ENCODE assay signal across 9 mouse cellular contexts in the genomic region with DNA sequence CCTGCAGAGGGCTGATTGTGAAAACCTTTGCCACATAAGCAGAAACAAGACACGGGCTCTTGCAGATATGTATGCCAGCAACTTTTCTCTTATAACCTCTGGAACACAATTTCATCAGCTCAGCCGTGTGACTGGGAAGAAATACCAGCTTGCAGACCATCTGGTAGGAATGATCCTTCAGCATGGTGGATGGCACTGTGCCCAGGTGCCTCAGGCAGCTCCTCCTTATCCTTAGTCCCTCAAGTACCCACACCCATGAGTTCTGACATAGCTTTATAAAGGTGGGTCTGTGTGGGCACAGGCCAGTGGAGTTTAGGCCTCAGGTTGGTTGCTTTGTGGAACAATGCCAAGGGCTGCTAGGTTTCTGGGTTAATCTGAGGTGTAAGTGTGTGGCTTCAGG. TPM values are rescaled to one million over a fixed set of nuclear protein-coding genes. Genes with fewer than 3 reads are reported as not detected.
A peak's percentile ranks its signal among the peaks of the same experiment; 100 is the strongest.
DNase-seq lines count a peak whose midpoint lies in the region; ATAC-seq and TF ChIP-seq lines count a peak whose summit lies in the region.
"Had no signal": no experiment of that assay in that cellular context is flagged by ENCODE, and none has a peak within 500 bp of the region (broad histone marks: within the 10 kb centered on the region; RNA-seq: fewer than 3 reads in every experiment).

No protein-coding gene starts in this region.

- H3K4me1 ChIP-seq in intestine, embryonic 16.5 days (ENCODE audit: control insufficient read depth, insufficient read depth, low read length) = no peaks in the 10 kb centered on the region
- no peaks in the 10 kb centered on the region for H3K4me1 ChIP-seq in thymus, adult 2 months (replicated peaks; ENCODE audit: control insufficient read depth, insufficient read depth, low read length)
- H3K4me1 ChIP-seq: embryonic facial prominence, embryonic 12.5 days had no signal

- H3K9me3 ChIP-seq in intestine, embryonic 16.5 days (ENCODE audit: control insufficient read depth, low read length) = no peaks in the 10 kb centered on the region
- H3K9me3 ChIP-seq: embryonic facial prominence, embryonic 12.5 days had no signal

- peak; percentile 40 for DNase-seq in heart, postnatal 4 days
- no peak for DNase-seq in heart, adult 9 months (ENCODE audit: low spot score in 2 of 2)
- peak; percentile 4 for DNase-seq in adrenal gland, adult 8-10 months
- DNase-seq in cerebellum, postnatal 36 days = peak; percentile 61 to 67
- peak; percentile 69 to 72 for DNase-seq in left cerebral cortex, postnatal 14 days (ENCODE audit: low spot score in 2 of 2)
- DNase-seq in thymus, adult 2 months = no peak
- DNase-seq in urinary bladder, postnatal 10 days (ENCODE audit: low spot score) = no peak

- H3K4me3 ChIP-seq in intestine, embryonic 16.5 days (ENCODE audit: low read length) = no peak overlapping the region
- no peak overlapping the region for H3K4me3 ChIP-seq in thymus, adult 2 months (ENCODE audit: control insufficient read depth, insufficient read depth, low read length)
- H3K4me3 ChIP-seq: embryonic facial prominence, embryonic 12.5 days had no signal

- no peak for TF ChIP-seq POLR2A in thymus, adult 2 months (IDR thresholded peaks at IDR 0.05; ENCODE audit: control insufficient read depth, extremely low read depth, insufficient read depth, low read length, poor library complexity)

- TF ChIP-seq CTCF in thymus, adult 2 months (IDR thresholded peaks at IDR 0.05; ENCODE audit: borderline replicate concordance, control insufficient read depth, extremely low read depth, insufficient read depth, low read length, poor library complexity) = no peak

- intact Hi-C loops in left cerebral cortex, postnatal 14 days (cut with DNase I) = no loop called here

- H3K9ac ChIP-seq in intestine, embryonic 16.5 days (ENCODE audit: low read depth, low read length) = no peak overlapping the region
- H3K9ac ChIP-seq: embryonic facial prominence, embryonic 12.5 days had no signal

- WGBS in intestine, embryonic 16.5 days = 74% methylated on average over 2 of the region's 2 CpGs
- 89% methylated on average over 2 of the region's 2 CpGs for WGBS in thymus, adult 2 months

- H3K36me3 ChIP-seq in intestine, embryonic 16.5 days (ENCODE audit: control insufficient read depth, insufficient read depth, low read length) = no peaks in the 10 kb centered on the region
- H3K36me3 ChIP-seq in thymus, adult 2 months (ENCODE audit: control insufficient read depth, insufficient read depth, low read length) = no peaks in the 10 kb centered on the region

- H3K27me3 ChIP-seq in intestine, embryonic 16.5 days (replicated peaks; ENCODE audit: control insufficient read depth, insufficient read depth, low read length) = no peaks in the 10 kb centered on the region
- no peaks in the 10 kb centered on the region for H3K27me3 ChIP-seq in thymus, adult 2 months (ENCODE audit: control insufficient read depth, insufficient read depth, low read length)
- H3K27me3 ChIP-seq: embryonic facial prominence, embryonic 12.5 days had no signal

- H3K4me2 ChIP-seq in intestine, embryonic 16.5 days (ENCODE audit: low read depth, low read length) = no peak overlapping the region
- H3K4me2 ChIP-seq: embryonic facial prominence, embryonic 12.5 days had no signal

- no peak overlapping the region for H3K27ac ChIP-seq in intestine, embryonic 16.5 days (ENCODE audit: low read length)
- H3K27ac ChIP-seq in thymus, adult 2 months (ENCODE audit: control insufficient read depth, insufficient read depth, low read length) = no peak overlapping the region
- H3K27ac ChIP-seq: embryonic facial prominence, embryonic 12.5 days had no signal

- ATAC-seq in intestine, embryonic 16.5 days = no peak

RNA-seq across cellular contexts. Expression of a gene that starts 24.5 kb away (rescaled TPM):
- 10 to 100 TPM; 55.1 to 56.1 TPM for total RNA-seq in heart, postnatal 4 days (2021)
- 10 to 100 TPM; 50.4 to 57.7 (median 54.3) TPM for total RNA-seq in adrenal gland, adult 8-10 months (2022)
- 10 to 100 TPM; 45.9 to 46.6 TPM for total RNA-seq in left cerebral cortex, postnatal 14 days (2021)
- polyA plus RNA-seq in intestine, embryonic 16.5 days (2015; fragmentation: Nextera tagmentation; extraction: Ambion mirVana) = 57.6 and 70.9 TPM in 2 replicates
- polyA plus RNA-seq in thymus, adult 2 months (2012; rRNA removed) = 11.2 and 12.6 TPM in 2 replicates

Comparison
In these comparisons a context has a peak if more than half of its experiments do, and no peak if none do; other contexts are left out.
1. DNase-seq: peak in heart, postnatal 4 days (single experiment), adrenal gland, adult 8-10 months (single experiment), cerebellum, postnatal 36 days (2 of 2) and left cerebral cortex, postnatal 14 days (2 of 2); none in heart, adult 9 months (0 of 2), thymus, adult 2 months (single experiment) and urinary bladder, postnatal 10 days (single experiment).